Mouse (Mus musculus): ENCODE data around the gene F2rl1. TPM values are rescaled to one million over a fixed set of nuclear protein-coding genes. Genes with fewer than 3 reads are reported as not detected.

Gene F2rl1
- polyA plus RNA-seq, 1 experiment, result not detected

DNA sequence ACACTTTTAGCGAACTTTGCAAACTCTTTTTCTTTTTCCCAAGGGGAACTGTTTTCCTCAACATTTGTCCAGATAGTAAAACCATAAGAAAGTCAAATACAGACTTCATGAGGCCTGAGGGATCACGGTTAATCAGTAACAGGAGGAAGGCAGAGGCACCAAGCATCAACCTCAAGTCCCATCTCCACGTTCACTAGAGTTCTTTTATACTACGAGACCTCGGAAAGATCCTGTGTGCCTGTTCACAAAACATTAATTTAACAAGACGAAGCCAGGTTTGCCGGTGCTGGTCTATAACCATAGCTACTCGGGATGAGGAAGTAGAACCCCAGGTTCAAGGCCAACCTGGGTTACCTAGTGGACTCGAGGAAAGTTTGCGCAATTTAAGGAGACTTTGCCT, 2.9 kb downstream of the F2rl1 start:
- H3K79me3 ChIP-seq (ENCODE audit: low read depth), result no peaks in the 10 kb centered on the region
- no peaks in the 10 kb centered on the region for H3K79me2 ChIP-seq (ENCODE audit: control insufficient read depth, insufficient read depth)
- TF ChIP-seq MYOD1 (IDR thresholded peaks at IDR 0.05; ENCODE audit: control insufficient read depth, insufficient read length, low read depth) (no peak), MAX (IDR thresholded peaks at IDR 0.05) (no peak), FOSL1 (IDR thresholded peaks at IDR 0.05; ENCODE audit: insufficient read depth, low read length, poor library complexity, severe bottlenecking) (no peak), MYOG (IDR thresholded peaks at IDR 0.05; ENCODE audit: control insufficient read depth, extremely low read depth, insufficient read length) (no peak), USF1 (IDR thresholded peaks at IDR 0.05; ENCODE audit: low read depth) (no peak), CEBPB (IDR thresholded peaks at IDR 0.05; ENCODE audit: low read depth) (no peak), CTCF (IDR thresholded peaks at IDR 0.05; ENCODE audit: control insufficient read depth, insufficient read depth, insufficient read length) (no peak)
- H3K36me3 ChIP-seq (ENCODE audit: control insufficient read depth, insufficient read depth), result no peaks in the 10 kb centered on the region
- H3K27me3 ChIP-seq (ENCODE audit: control insufficient read depth, insufficient read depth, insufficient read length), result no peaks in the 10 kb centered on the region
- no peak overlapping the region for H3K4me3 ChIP-seq (ENCODE audit: insufficient read depth, poor library complexity, severe bottlenecking)
- H3ac ChIP-seq (ENCODE audit: control insufficient read depth, insufficient read length, low read depth), result no peak overlapping the region

DNA sequence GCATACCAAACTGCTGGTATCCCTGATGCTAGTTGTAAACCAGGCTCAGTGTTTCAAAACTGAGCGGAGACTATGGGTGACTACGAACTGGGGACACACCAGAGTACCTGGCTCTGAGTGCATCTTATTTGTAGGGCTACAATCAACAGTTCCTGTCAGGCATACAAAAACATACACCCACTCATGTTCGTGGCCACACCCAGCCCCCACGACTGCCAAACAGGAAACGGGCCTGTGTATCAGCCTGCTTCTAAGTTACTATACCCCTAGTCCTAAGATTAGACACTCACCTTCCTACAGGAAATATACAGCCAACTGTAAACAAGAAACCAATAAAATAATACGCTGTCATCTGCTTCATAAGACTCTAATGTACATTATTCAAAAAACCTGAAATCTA, 4.0 kb downstream of the F2rl1 start:
- no peak overlapping the region for H3K4me3 ChIP-seq (ENCODE audit: insufficient read depth, poor library complexity, severe bottlenecking)
- H3ac ChIP-seq (ENCODE audit: control insufficient read depth, insufficient read length, low read depth), result no peak overlapping the region
- TF ChIP-seq FOSL1 (IDR thresholded peaks at IDR 0.05; ENCODE audit: insufficient read depth, low read length, poor library complexity, severe bottlenecking) (no peak), MAX (IDR thresholded peaks at IDR 0.05) (no peak), MYOD1 (IDR thresholded peaks at IDR 0.05; ENCODE audit: control insufficient read depth, insufficient read length, low read depth) (no peak), USF1 (IDR thresholded peaks at IDR 0.05; ENCODE audit: low read depth) (no peak), MYOG (IDR thresholded peaks at IDR 0.05; ENCODE audit: control insufficient read depth, extremely low read depth, insufficient read length) (no peak), CEBPB (IDR thresholded peaks at IDR 0.05; ENCODE audit: low read depth) (no peak), CTCF (IDR thresholded peaks at IDR 0.05; ENCODE audit: control insufficient read depth, insufficient read depth, insufficient read length) (no peak)
- no peaks in the 10 kb centered on the region for H3K27me3 ChIP-seq (ENCODE audit: control insufficient read depth, insufficient read depth, insufficient read length)
- H3K36me3 ChIP-seq (ENCODE audit: control insufficient read depth, insufficient read depth), result no peaks in the 10 kb centered on the region
- no peaks in the 10 kb centered on the region for H3K79me2 ChIP-seq (ENCODE audit: control insufficient read depth, insufficient read depth)
- no peaks in the 10 kb centered on the region for H3K79me3 ChIP-seq (ENCODE audit: low read depth)

DNA sequence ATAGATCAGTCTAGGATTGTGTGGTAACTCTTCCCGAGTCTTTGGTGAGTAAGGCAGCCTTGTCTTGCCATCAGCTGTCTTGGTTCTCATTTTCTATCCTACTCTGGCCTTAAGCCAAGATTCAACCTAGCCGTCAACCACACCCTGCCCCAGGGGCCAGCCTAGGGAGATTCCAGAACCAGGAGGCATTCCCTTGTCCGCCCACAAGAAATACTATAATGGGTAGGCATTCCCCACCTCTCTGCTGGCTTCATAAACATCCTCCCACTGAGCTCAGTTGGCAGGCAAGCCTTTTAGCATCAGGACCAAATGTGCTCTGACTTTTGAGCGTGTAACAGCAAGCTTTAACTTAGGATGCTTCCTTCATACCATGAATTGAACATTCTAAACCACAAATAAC, 10.3 kb downstream of the F2rl1 start:
- TF ChIP-seq CTCF (IDR thresholded peaks at IDR 0.05; ENCODE audit: control insufficient read depth, insufficient read depth, insufficient read length), result no peak
- no peak for TF ChIP-seq MAX (IDR thresholded peaks at IDR 0.05)
- no peak for TF ChIP-seq MYOD1 (IDR thresholded peaks at IDR 0.05; ENCODE audit: control insufficient read depth, insufficient read length, low read depth)
- no peak for TF ChIP-seq MYOG (IDR thresholded peaks at IDR 0.05; ENCODE audit: control insufficient read depth, extremely low read depth, insufficient read length)
- no peak for TF ChIP-seq FOSL1 (IDR thresholded peaks at IDR 0.05; ENCODE audit: insufficient read depth, low read length, poor library complexity, severe bottlenecking)
- TF ChIP-seq CEBPB (IDR thresholded peaks at IDR 0.05; ENCODE audit: low read depth), result no peak
- TF ChIP-seq USF1 (IDR thresholded peaks at IDR 0.05; ENCODE audit: low read depth), result no peak
- Histone ChIP-seq H3K79me3 (ENCODE audit: low read depth) (no peaks in the 10 kb centered on the region), H3K36me3 (ENCODE audit: control insufficient read depth, insufficient read depth) (no peaks in the 10 kb centered on the region), H3ac (ENCODE audit: control insufficient read depth, insufficient read length, low read depth) (no peak overlapping the region), H3K4me3 (ENCODE audit: insufficient read depth, poor library complexity, severe bottlenecking) (no peak overlapping the region), H3K27me3 (ENCODE audit: control insufficient read depth, insufficient read depth, insufficient read length) (no peaks in the 10 kb centered on the region), H3K79me2 (ENCODE audit: control insufficient read depth, insufficient read depth) (no peaks in the 10 kb centered on the region)

- TF ChIP-seq CTCF (IDR thresholded peaks at IDR 0.05; ENCODE audit: control insufficient read depth, insufficient read depth, insufficient read length), result no peak
- TF ChIP-seq FOSL1 (IDR thresholded peaks at IDR 0.05; ENCODE audit: insufficient read depth, low read length, poor library complexity, severe bottlenecking), result no peak
- TF ChIP-seq MYOG (IDR thresholded peaks at IDR 0.05; ENCODE audit: control insufficient read depth, extremely low read depth, insufficient read length), result no peak
- no peak for TF ChIP-seq MYOD1 (IDR thresholded peaks at IDR 0.05; ENCODE audit: control insufficient read depth, insufficient read length, low read depth)
- no peak for TF ChIP-seq MAX (IDR thresholded peaks at IDR 0.05)
- TF ChIP-seq CEBPB (IDR thresholded peaks at IDR 0.05; ENCODE audit: low read depth), result no peak
- TF ChIP-seq USF1 (IDR thresholded peaks at IDR 0.05; ENCODE audit: low read depth), result no peak
- Histone ChIP-seq H3K79me2 (ENCODE audit: control insufficient read depth, insufficient read depth) (no peaks in the 10 kb centered on the region), H3K79me3 (ENCODE audit: low read depth) (no peaks in the 10 kb centered on the region), H3K4me3 (ENCODE audit: insufficient read depth, poor library complexity, severe bottlenecking) (no peak overlapping the region), H3K36me3 (ENCODE audit: control insufficient read depth, insufficient read depth) (no peaks in the 10 kb centered on the region), H3ac (ENCODE audit: control insufficient read depth, insufficient read length, low read depth) (no peak overlapping the region), H3K27me3 (ENCODE audit: control insufficient read depth, insufficient read depth, insufficient read length) (no peaks in the 10 kb centered on the region)
Observed at GRCm38 (mm10) chr13:95510054-95510453, 15.0 kb downstream of the F2rl1 start.

DNA sequence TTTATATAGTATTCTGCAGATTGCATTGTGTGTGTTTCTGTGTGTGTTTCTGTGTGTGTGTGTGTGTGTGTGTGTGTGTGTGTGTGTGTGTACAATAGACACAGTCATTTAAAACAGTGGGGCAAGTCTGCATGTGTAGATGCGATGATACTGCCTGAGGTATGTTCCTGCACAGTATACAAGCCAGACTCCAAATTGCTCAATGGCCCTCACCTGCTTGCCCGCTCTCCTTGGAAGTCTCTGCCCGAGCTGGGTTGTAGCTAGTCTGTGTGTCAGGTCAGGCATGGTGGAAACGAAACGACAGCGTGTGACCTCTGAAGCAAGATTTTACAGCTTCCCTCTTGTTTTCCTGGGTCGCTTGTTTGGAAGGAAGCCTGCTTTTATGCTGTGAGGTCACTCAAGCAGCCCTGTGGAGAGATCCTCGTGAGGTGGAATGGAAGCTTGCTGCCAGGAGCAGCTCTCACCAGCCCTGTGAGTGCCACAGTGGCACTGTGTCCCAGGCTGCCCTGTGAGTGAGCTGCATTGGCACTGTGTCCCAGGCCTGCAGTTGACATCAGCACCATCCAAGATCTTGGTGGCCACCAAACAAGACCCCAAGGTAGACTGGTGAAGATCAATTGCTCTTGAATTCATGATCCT, 21.6 kb downstream of the F2rl1 start:
- no peak for TF ChIP-seq FOSL1 (IDR thresholded peaks at IDR 0.05; ENCODE audit: insufficient read depth, low read length, poor library complexity, severe bottlenecking)
- no peaks in the 10 kb centered on the region for H3K36me3 ChIP-seq (ENCODE audit: control insufficient read depth, insufficient read depth)
- no peak overlapping the region for H3K4me3 ChIP-seq (ENCODE audit: insufficient read depth, poor library complexity, severe bottlenecking)
- no peak overlapping the region for H3ac ChIP-seq (ENCODE audit: control insufficient read depth, insufficient read length, low read depth)
- no peaks in the 10 kb centered on the region for H3K27me3 ChIP-seq (ENCODE audit: control insufficient read depth, insufficient read depth, insufficient read length)
- no peaks in the 10 kb centered on the region for H3K79me3 ChIP-seq (ENCODE audit: low read depth)
- H3K79me2 ChIP-seq (ENCODE audit: control insufficient read depth, insufficient read depth), result no peaks in the 10 kb centered on the region

- Histone ChIP-seq H3ac (ENCODE audit: control insufficient read depth, insufficient read length, low read depth) (no peak overlapping the region), H3K27me3 (ENCODE audit: control insufficient read depth, insufficient read depth, insufficient read length) (no peaks in the 10 kb centered on the region), H3K79me3 (ENCODE audit: low read depth) (no peaks in the 10 kb centered on the region), H3K4me3 (ENCODE audit: insufficient read depth, poor library complexity, severe bottlenecking) (no peak overlapping the region), H3K79me2 (ENCODE audit: control insufficient read depth, insufficient read depth) (no peaks in the 10 kb centered on the region), H3K36me3 (ENCODE audit: control insufficient read depth, insufficient read depth) (no peaks in the 10 kb centered on the region)
- TF ChIP-seq MYOG (IDR thresholded peaks at IDR 0.05; ENCODE audit: control insufficient read depth, extremely low read depth, insufficient read length) (no peak), USF1 (IDR thresholded peaks at IDR 0.05; ENCODE audit: low read depth) (no peak), FOSL1 (IDR thresholded peaks at IDR 0.05; ENCODE audit: insufficient read depth, low read length, poor library complexity, severe bottlenecking) (no peak), CTCF (IDR thresholded peaks at IDR 0.05; ENCODE audit: control insufficient read depth, insufficient read depth, insufficient read length) (no peak), MYOD1 (IDR thresholded peaks at IDR 0.05; ENCODE audit: control insufficient read depth, insufficient read length, low read depth) (no peak), CEBPB (IDR thresholded peaks at IDR 0.05; ENCODE audit: low read depth) (no peak), MAX (IDR thresholded peaks at IDR 0.05) (no peak)
Observed at GRCm38 (mm10) chr13:95496601-95497000, 28.4 kb downstream of the F2rl1 start.
